Mouse (Mus musculus): ENCODE measurements at regions not wholly inside any gene's neighbourhood (a gene's known extent, or its start where the extent isn't known, plus 50 kb on each side); places are given as distances from the start of the nearest gene placed in this dataset.
"Not testable (repeated sequence)": the region's sequence is repeated elsewhere in the genome, so short reads cannot be mapped to it uniquely, and the experiment has no call there.

- DNase-seq (ENCODE audit: low read depth, low spot score) = no peak
Observed at GRCm38 (mm10) chr2:160507371-160507770, 138.3 kb upstream of the Top1 start.

- DNase-seq (ENCODE audit: low read depth, low spot score) = no peak
Observed at GRCm38 (mm10) chr2:160507816-160508564, 137.7 kb upstream of the Top1 start.

- no peak for DNase-seq (ENCODE audit: low read depth, low spot score)
Observed at GRCm38 (mm10) chr2:160510159-160510558, 135.5 kb upstream of the Top1 start.

GRCm38 (mm10) chr2:160510635-160511421 lies 134.9 kb upstream of the Top1 start:
- no peak for DNase-seq (ENCODE audit: low read depth, low spot score)

- DNase-seq (ENCODE audit: low read depth, low spot score) = no peak
Observed at GRCm38 (mm10) chr2:160515621-160516020, 130.1 kb upstream of the Top1 start.

GRCm38 (mm10) chr2:160516526-160516925 lies 129.2 kb upstream of the Top1 start:
- no peak for DNase-seq (ENCODE audit: low read depth, low spot score)

- DNase-seq (ENCODE audit: low read depth, low spot score) = no peak
Observed at GRCm38 (mm10) chr2:160525301-160526205, 120.1 kb upstream of the Top1 start.

GRCm38 (mm10) chr2:160526377-160527125 lies 119.1 kb upstream of the Top1 start:
- no peak for DNase-seq (ENCODE audit: low read depth, low spot score)

GRCm38 (mm10) chr2:160529306-160529705 lies 116.4 kb upstream of the Top1 start:
- no peak for DNase-seq (ENCODE audit: low read depth, low spot score)

GRCm38 (mm10) chr2:160530377-160530776 lies 115.3 kb upstream of the Top1 start:
- peak; percentile 62 for DNase-seq (ENCODE audit: low read depth, low spot score)

GRCm38 (mm10) chr2:160537319-160537719 lies 108.4 kb upstream of the Top1 start:
- no peak for DNase-seq (ENCODE audit: low read depth, low spot score)

- no peak for DNase-seq (ENCODE audit: low read depth, low spot score)
Observed at GRCm38 (mm10) chr2:160545527-160545926, 100.2 kb upstream of the Top1 start.

- DNase-seq (ENCODE audit: low read depth, low spot score) = no peak
Observed at GRCm38 (mm10) chr2:160552121-160552669, 93.5 kb upstream of the Top1 start.

- no peak for DNase-seq (ENCODE audit: low read depth, low spot score)
Observed at GRCm38 (mm10) chr2:160561711-160562110, 84.0 kb upstream of the Top1 start.

GRCm38 (mm10) chr2:160567813-160568212 lies 77.9 kb upstream of the Top1 start:
- DNase-seq (ENCODE audit: low read depth, low spot score) = no peak

- DNase-seq (ENCODE audit: low read depth, low spot score) = no peak
Observed at GRCm38 (mm10) chr2:160569496-160569895, 76.2 kb upstream of the Top1 start.

GRCm38 (mm10) chr2:160578384-160579320 lies 67.0 kb upstream of the Top1 start:
- DNase-seq (ENCODE audit: low read depth, low spot score) = peak; percentile 81

- no peak for DNase-seq (ENCODE audit: low read depth, low spot score)
Observed at GRCm38 (mm10) chr2:160580250-160580649, 65.4 kb upstream of the Top1 start.

GRCm38 (mm10) chr2:160581029-160581428 lies 64.7 kb upstream of the Top1 start:
- DNase-seq (ENCODE audit: low read depth, low spot score) = no peak

- DNase-seq (ENCODE audit: low read depth, low spot score) = not testable (repeated sequence)
Observed at GRCm38 (mm10) chr2:160583034-160583433, 62.7 kb upstream of the Top1 start.
